Mouse (Mus musculus): ENCODE measurements around the gene Cdkal1.

Cdkal1 gene

DNA sequence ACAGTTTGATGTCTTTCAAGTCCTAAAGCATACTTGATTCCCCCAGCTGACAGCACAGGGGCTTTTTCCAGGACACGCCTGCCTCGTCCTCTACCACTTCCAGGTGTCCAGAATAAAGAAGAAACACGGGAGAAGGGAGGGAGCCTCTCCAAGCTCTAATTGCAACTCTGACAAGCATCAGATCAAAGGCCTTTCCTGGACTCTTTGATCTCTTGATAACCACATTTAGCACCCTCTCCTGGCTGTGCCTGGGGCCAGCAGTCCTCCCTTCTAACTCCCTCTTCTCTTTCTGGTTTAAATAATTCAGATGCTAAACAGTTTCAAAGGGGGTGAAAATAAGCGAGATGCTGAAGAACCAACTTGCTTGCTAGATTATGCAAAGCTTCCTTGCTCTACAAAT is 698.8 kb downstream of the Cdkal1 start:
- DNase-seq, result no peak

DNA sequence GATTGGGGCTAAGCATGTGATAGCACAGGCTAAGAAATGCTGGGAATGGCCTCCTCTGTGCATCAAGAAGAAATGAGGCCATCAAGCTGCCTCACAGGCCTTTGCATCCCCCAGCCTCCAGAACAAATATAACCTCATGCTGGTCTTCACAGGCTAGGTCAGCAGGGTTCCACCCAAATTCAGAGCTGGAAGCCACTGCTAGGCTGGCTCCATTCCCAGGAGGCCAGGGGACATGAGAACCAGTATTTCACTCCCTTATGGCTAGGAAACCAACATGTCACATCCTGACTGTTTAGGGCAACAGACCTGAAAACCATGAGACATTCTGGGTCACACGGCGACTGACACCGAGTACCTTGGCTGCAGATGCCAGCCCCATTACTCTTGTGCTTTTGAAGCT is 700.2 kb downstream of the Cdkal1 start:
- DNase-seq, result peak; percentile 26

DNA sequence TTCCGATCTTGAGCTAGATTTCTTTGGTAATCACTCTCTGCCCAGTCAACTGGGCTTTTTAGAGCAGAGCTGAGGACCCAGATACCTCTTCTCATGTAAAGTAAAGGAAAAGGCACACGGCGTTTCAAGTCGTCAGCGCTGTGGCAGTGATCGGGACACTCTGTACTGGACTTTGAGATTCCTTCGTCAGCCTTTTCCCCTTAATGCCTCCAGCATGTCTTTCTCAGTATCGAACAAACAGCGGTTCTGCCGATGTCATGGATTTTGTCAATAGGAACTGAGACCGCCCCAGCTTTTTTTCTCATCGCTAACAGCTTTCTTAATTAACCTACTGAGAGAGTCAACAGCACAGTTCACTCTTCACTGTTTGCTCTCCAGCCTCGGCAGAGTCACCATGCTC is 705.4 kb downstream of the Cdkal1 start:
- no peak for DNase-seq

DNA sequence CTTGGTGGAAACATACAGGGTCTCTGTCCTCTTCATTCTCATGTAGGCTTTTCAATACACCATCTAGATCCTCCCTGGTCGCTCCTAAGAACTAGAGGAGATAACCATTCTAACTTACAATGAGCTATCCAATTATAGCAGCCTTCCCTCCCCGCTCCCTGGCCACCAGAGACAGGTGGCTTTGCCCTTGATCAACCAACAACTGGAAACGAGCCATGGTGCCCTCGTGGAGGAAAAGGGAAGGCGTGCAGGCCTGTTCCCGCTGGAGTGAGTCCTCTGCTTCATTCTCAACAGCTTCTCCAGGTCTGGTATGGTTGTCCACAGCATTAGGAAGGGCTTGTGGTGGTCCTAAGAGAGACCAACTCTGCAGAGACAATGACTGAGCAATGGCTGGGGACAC is 706.1 kb downstream of the Cdkal1 start:
- no peak for DNase-seq

DNA sequence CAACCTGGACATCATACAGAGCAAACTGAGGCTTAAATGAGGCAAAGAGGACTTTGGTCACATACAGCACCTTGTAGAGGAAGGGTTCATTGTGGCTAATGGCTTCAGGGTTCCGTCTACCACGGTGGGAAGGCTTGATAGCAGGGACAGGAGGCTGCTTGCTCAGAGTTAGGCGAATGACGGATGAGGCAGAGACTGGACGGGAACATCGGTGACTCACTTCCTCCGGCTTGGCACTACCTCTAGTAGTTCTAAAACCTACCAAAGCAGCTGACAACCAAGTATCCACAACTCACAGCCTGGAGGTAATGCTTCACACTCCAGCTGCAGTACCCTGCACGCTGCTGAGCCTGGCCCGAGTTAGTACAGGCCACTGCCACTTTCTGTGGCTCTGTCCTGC is 706.9 kb downstream of the Cdkal1 start:
- no peak for DNase-seq

All from cerebellum, adult 11 months (tissue).